Comparison of ENCODE assay signal across 8 mouse cellular contexts in genomic region chr14:55092011-55092577, GRCm38 (mm10). TPM values are rescaled to one million over a fixed set of nuclear protein-coding genes. Genes with fewer than 3 reads are reported as not detected.
DNase-seq lines count a peak whose midpoint lies in the region; ATAC-seq and TF ChIP-seq lines count a peak whose summit lies in the region.

Zfhx2 (minus strand) TSS chr14:55092324.

- H3K27me3 ChIP-seq in hindbrain, postnatal 0 days (ENCODE audit: insufficient read depth, low read length): no peaks in the 10 kb centered on the region

- ATAC-seq in hindbrain, postnatal 0 days: peak; percentile 91
- peak; percentile 88 for ATAC-seq in megakaryocyte, adult 5-6 weeks (ENCODE audit: poor library complexity, severe bottlenecking)

- peak; percentile 88 for DNase-seq in T-cell, adult 2 months (ENCODE audit: low spot score)
- DNase-seq in cerebellum, postnatal 36 days: peak; percentile 96 to 97
- DNase-seq in gastrocnemius, adult 18-20 months (ENCODE audit: low spot score): peak; percentile 95
- DNase-seq in hindbrain, postnatal 0 days (ENCODE audit: low spot score): peak; percentile 96
- DNase-seq in left cerebral cortex, adult 2 months (ENCODE audit: extremely low spot score in 1 of 2, low spot score in 2 of 2): peak; percentile 94 to 95
- DNase-seq in right cerebral cortex, adult 2 months (ENCODE audit: low spot score in 2 of 2): peak; percentile 97 to 98
- peak; percentile 92 for DNase-seq in urinary bladder, postnatal 14 days (ENCODE audit: low spot score)

- H3K9me3 ChIP-seq in hindbrain, postnatal 0 days (ENCODE audit: low read length): no peaks in the 10 kb centered on the region

- H3K36me3 ChIP-seq in hindbrain, postnatal 0 days (ENCODE audit: insufficient read depth, low read length): no peaks in the 10 kb centered on the region

- intact Hi-C loops in left cerebral cortex, adult 2 months (cut with DNase I): loop anchor here (1.0 to 5.0 kb wide), 2 partner anchors 38 to 195 kb away; no protein-coding TSS in a partner anchor

- H3K4me2 ChIP-seq in hindbrain, postnatal 0 days (ENCODE audit: low read depth, low read length): peak within 1 kb of the TSS; percentile 63

- peak within 1 kb of the TSS; percentile 90 for H3K9ac ChIP-seq in hindbrain, postnatal 0 days (replicated peaks; ENCODE audit: low read length)

- peak within 1 kb of the TSS; percentile 62 for H3K4me3 ChIP-seq in hindbrain, postnatal 0 days (ENCODE audit: low read length)
- H3K4me3 ChIP-seq in left cerebral cortex, adult 2 months: peak within 1 kb of the TSS; percentile 57

- H3K27ac ChIP-seq in hindbrain, postnatal 0 days: peak within 1 kb of the TSS; percentile 90
- H3K27ac ChIP-seq in left cerebral cortex, adult 2 months: peak within 1 kb of the TSS; percentile 85

- WGBS in hindbrain, postnatal 0 days: 1% methylated on average over 33 of the region's 34 CpGs

- H3K4me1 ChIP-seq in hindbrain, postnatal 0 days (ENCODE audit: insufficient read depth, low read length): peaks cover 29% of the 10 kb centered on the region

- TF ChIP-seq CTCF in hindbrain, postnatal 0 days (IDR thresholded peaks at IDR 0.05; ENCODE audit: low read depth): peak; percentile 23
- peak; percentile 23 for TF ChIP-seq CTCF in left cerebral cortex, adult 2 months (IDR thresholded peaks at IDR 0.05)

RNA-seq across cellular contexts. Expression of gene Zfhx2, which starts in this region (rescaled TPM):
- 1 to 10 TPM; 4.9 to 5.6 TPM for total RNA-seq in gastrocnemius, adult 18-20 months (2021)
- 10.7 and 10.9 TPM in 2 replicates for total RNA-seq in hindbrain, postnatal 0 days (2014; rRNA removed)
- 8.1 and 8.4 TPM in 2 replicates for polyA plus RNA-seq in hindbrain, postnatal 0 days (2015; fragmentation: Nextera tagmentation; extraction: Ambion mirVana)
- total RNA-seq in left cerebral cortex, adult 2 months (2021): 10 to 100 TPM; 47.0 to 61.6 TPM
- 2.0 and 2.1 TPM in 2 replicates for total RNA-seq in megakaryocyte, adult 5-6 weeks (2015)
- 1.1 and 1.3 TPM in 2 replicates for total RNA-seq in megakaryocyte, adult 5-6 weeks (2017)

Comparison
In these comparisons a context has a peak if more than half of its experiments do, and no peak if none do; other contexts are left out.
1. Peak in every context shown above with its lines: DNase-seq, ATAC-seq, H3K4me3 ChIP-seq and H3K27ac ChIP-seq.